Mouse (Mus musculus) embryonic facial prominence, embryonic 12.5 days (tissue): ENCODE results near the gene Sec14l1. TPM values are rescaled to one million over a fixed set of nuclear protein-coding genes. Genes with fewer than 3 reads are reported as not detected.

Experiments
- ATAC-seq: fragments of 200-750 bp; cut with Nextera tagmentation; 2 replicates; pipeline ENCODE4 v1.8.0; 2017; ENCODE audit not compliant: insufficient number of reproducible peaks, insufficient read depth, low FRiP score, low TSS enrichment
- H3K27ac ChIP-seq: fragments of 300-500 bp; sonication (generic); 2 replicates; pipeline ENCODE4 v1.5.1; 2016; ENCODE audit warnings: mild to moderate bottlenecking
- H3K27me3 ChIP-seq: fragments of 300-500 bp; sonication (generic); 2 replicates; pipeline ENCODE4 v1.6.1; 2016; ENCODE audit warnings: mild to moderate bottlenecking, moderate library complexity
- H3K36me3 ChIP-seq: fragments of 300-500 bp; sonication (generic); 2 replicates; pipeline ENCODE4 v1.6.1; 2016; ENCODE audit warnings: mild to moderate bottlenecking
- H3K4me1 ChIP-seq: fragments of 300-500 bp; sonication (generic); 2 replicates; pipeline ENCODE4 v1.6.1; 2016
- H3K4me2 ChIP-seq: fragments of 300-500 bp; sonication (generic); replicated peaks from 2 replicates; pipeline ENCODE4 v1.6.1; 2016; ENCODE audit warnings: mild to moderate bottlenecking, moderate library complexity
- H3K4me3 ChIP-seq: fragments of 300-500 bp; sonication (generic); 2 replicates; pipeline ENCODE4 v1.5.1; 2016; ENCODE audit warnings: mild to moderate bottlenecking
- H3K9ac ChIP-seq: fragments of 300-500 bp; sonication (generic); 2 replicates; pipeline ENCODE4 v1.6.1; 2016; ENCODE audit warnings: mild to moderate bottlenecking, moderate library complexity
- H3K9me3 ChIP-seq: fragments of 300-500 bp; sonication (generic); 2 replicates; pipeline ENCODE4 v1.6.1; 2016; ENCODE audit warnings: mild to moderate bottlenecking, moderate library complexity
- whole genome bisulfite sequencing: fragments of 180-500 bp; shearing (Covaris S2); methylation state at CpG from one replicate; pipeline ENCODE4 v1.1.7; 2016; 5-methylcytosine and 5-hydroxymethylcytosine counted together
- polyA plus RNA-seq: library from polyadenylated mRNA; unstranded; fragments of >200 nt; fragmentation: Nextera tagmentation; extraction: Ambion mirVana; gene quantifications from 2 replicates; pipeline ENCODE4 v1.2.1, GENCODE M21; 2016

Sec14l1 gene
- polyA plus RNA-seq, 1 experiment from 2014 or later: 55.6 TPM

GRCm38 (mm10) chr11:117148893-117149685 is 34.1 kb downstream of the Sec14l1 start:
- Histone ChIP-seq H3K4me3 (no peak overlapping the region), H3K36me3 (peaks cover 90% of the 10 kb centered on the region), H3K27me3 (no peaks in the 10 kb centered on the region; the same call in 1 of the 2 replicates), H3K9ac (no peak overlapping the region), H3K27ac (no peak overlapping the region), H3K4me1 (peaks cover 9% of the 10 kb centered on the region; the same call in 1 of the 2 replicates), H3K9me3 (no peaks in the 10 kb centered on the region), H3K4me2 (no peak overlapping the region)
- ATAC-seq: no peak
- WGBS: 84% methylated on average over 18 of the region's 18 CpGs

- no peak for ATAC-seq
- Histone ChIP-seq H3K4me1 (peaks cover 9% of the 10 kb centered on the region; the same call in 1 of the 2 replicates), H3K27me3 (peaks cover 5% of the 10 kb centered on the region), H3K36me3 (peaks cover 90% of the 10 kb centered on the region), H3K9ac (no peak overlapping the region), H3K4me2 (no peak overlapping the region), H3K27ac (no peak overlapping the region), H3K9me3 (no peaks in the 10 kb centered on the region), H3K4me3 (no peak overlapping the region)
- WGBS: 78% methylated on average over 9 of the region's 9 CpGs
Measured at GRCm38 (mm10) chr11:117150467-117150966, 35.5 kb downstream of the Sec14l1 start.

- H3K27me3 ChIP-seq: peaks cover 5% of the 10 kb centered on the region
- no peak overlapping the region for H3K4me3 ChIP-seq
- no peaks in the 10 kb centered on the region for H3K9me3 ChIP-seq
- peaks cover 14% of the 10 kb centered on the region; the same call in 1 of the 2 replicates for H3K4me1 ChIP-seq
- no peak overlapping the region for H3K27ac ChIP-seq
- no peak overlapping the region for H3K4me2 ChIP-seq
- WGBS: 97% methylated on average over 7 of the region's 7 CpGs
- ATAC-seq: no peak
- H3K9ac ChIP-seq: no peak overlapping the region
- peaks cover 90% of the 10 kb centered on the region for H3K36me3 ChIP-seq
Measured at GRCm38 (mm10) chr11:117151461-117151860, 36.5 kb downstream of the Sec14l1 start.

GRCm38 (mm10) chr11:117152541-117152940 is 37.6 kb downstream of the Sec14l1 start:
- no peak overlapping the region for H3K27ac ChIP-seq
- WGBS: 62% methylated on average over 6 of the region's 6 CpGs
- peaks cover 87% of the 10 kb centered on the region for H3K36me3 ChIP-seq
- H3K9ac ChIP-seq: no peak overlapping the region
- H3K9me3 ChIP-seq: no peaks in the 10 kb centered on the region
- H3K4me2 ChIP-seq: no peak overlapping the region
- H3K4me3 ChIP-seq: no peak overlapping the region
- ATAC-seq: no peak
- H3K4me1 ChIP-seq: peaks cover 19% of the 10 kb centered on the region; the same call in 1 of the 2 replicates
- H3K27me3 ChIP-seq: peaks cover 5% of the 10 kb centered on the region

GRCm38 (mm10) chr11:117153553-117153952 is 38.6 kb downstream of the Sec14l1 start:
- 81% methylated on average over 9 of the region's 9 CpGs for WGBS
- peaks cover 5% of the 10 kb centered on the region for H3K27me3 ChIP-seq
- no peak overlapping the region for H3K4me2 ChIP-seq
- H3K4me1 ChIP-seq: peaks cover 19% of the 10 kb centered on the region; the same call in 1 of the 2 replicates
- H3K9me3 ChIP-seq: no peaks in the 10 kb centered on the region
- no peak overlapping the region for H3K9ac ChIP-seq
- H3K4me3 ChIP-seq: no peak overlapping the region
- H3K27ac ChIP-seq: no peak overlapping the region
- H3K36me3 ChIP-seq: peaks cover 85% of the 10 kb centered on the region
- no peak for ATAC-seq

GRCm38 (mm10) chr11:117154088-117154815 is 39.3 kb downstream of the Sec14l1 start:
- Histone ChIP-seq H3K4me3 (no peak overlapping the region), H3K4me2 (no peak overlapping the region), H3K9ac (no peak overlapping the region), H3K9me3 (no peaks in the 10 kb centered on the region), H3K27ac (no peak overlapping the region), H3K4me1 (peaks cover 19% of the 10 kb centered on the region; the same call in 1 of the 2 replicates), H3K27me3 (peaks cover 5% of the 10 kb centered on the region), H3K36me3 (peaks cover 85% of the 10 kb centered on the region)
- ATAC-seq: no peak
- WGBS: 64% methylated on average over 7 of the region's 7 CpGs

GRCm38 (mm10) chr11:117156725-117157124 is 41.8 kb downstream of the Sec14l1 start:
- WGBS: 8% methylated on average over 13 of the region's 15 CpGs
- H3K4me2 ChIP-seq: no peak overlapping the region

GRCm38 (mm10) chr11:117158343-117158742 is 43.4 kb downstream of the Sec14l1 start:
- Histone ChIP-seq H3K4me2 (no peak overlapping the region), H3K36me3 (peaks cover 64% of the 10 kb centered on the region), H3K27ac (no peak overlapping the region), H3K27me3 (peaks cover 5% of the 10 kb centered on the region), H3K9me3 (no peaks in the 10 kb centered on the region), H3K4me1 (peaks cover 13% of the 10 kb centered on the region; the same call in 1 of the 2 replicates), H3K9ac (no peak overlapping the region), H3K4me3 (no peak overlapping the region)
- ATAC-seq: no peak
- 80% methylated on average over 11 of the region's 11 CpGs for WGBS

More at GRCm38 (mm10) chr11:117156725-117157124, 41.8 kb downstream of the Sec14l1 start:
- peaks cover 5% of the 10 kb centered on the region for H3K27me3 ChIP-seq
- H3K4me1 ChIP-seq: peaks cover 19% of the 10 kb centered on the region; the same call in 1 of the 2 replicates
- no peak overlapping the region for H3K27ac ChIP-seq
- H3K36me3 ChIP-seq: peaks cover 71% of the 10 kb centered on the region
- no peak for ATAC-seq
- no peaks in the 10 kb centered on the region for H3K9me3 ChIP-seq
- H3K4me3 ChIP-seq: no peak overlapping the region
- no peak overlapping the region for H3K9ac ChIP-seq

GRCm38 (mm10) chr11:117159257-117159945 is 44.4 kb downstream of the Sec14l1 start:
- Histone ChIP-seq H3K4me2 (no peak overlapping the region), H3K4me3 (no peak overlapping the region), H3K36me3 (peaks cover 53% of the 10 kb centered on the region), H3K27me3 (peaks cover 3% of the 10 kb centered on the region), H3K4me1 (peaks cover 10% of the 10 kb centered on the region; the same call in 1 of the 2 replicates), H3K9ac (no peak overlapping the region), H3K27ac (0 out of 2 replicates have a peak overlapping the region, but pooled peaks have one; percentile 0), H3K9me3 (no peaks in the 10 kb centered on the region)
- WGBS: 90% methylated on average over 13 of the region's 13 CpGs
- no peak for ATAC-seq

- Histone ChIP-seq H3K4me3 (no peak overlapping the region), H3K4me1 (peaks cover 10% of the 10 kb centered on the region; the same call in 1 of the 2 replicates), H3K27me3 (no peaks in the 10 kb centered on the region), H3K9me3 (no peaks in the 10 kb centered on the region), H3K27ac (no peak overlapping the region), H3K36me3 (peaks cover 48% of the 10 kb centered on the region), H3K9ac (no peak overlapping the region), H3K4me2 (no peak overlapping the region)
- WGBS: 88% methylated on average over 5 of the region's 5 CpGs
- no peak for ATAC-seq
Measured at GRCm38 (mm10) chr11:117159946-117160307, 45.0 kb downstream of the Sec14l1 start.

- WGBS: 92% methylated on average over 12 of the region's 12 CpGs
- Histone ChIP-seq H3K9me3 (no peaks in the 10 kb centered on the region), H3K4me2 (no peak overlapping the region), H3K27ac (no peak overlapping the region), H3K9ac (no peak overlapping the region), H3K36me3 (peaks cover 39% of the 10 kb centered on the region), H3K4me3 (no peak overlapping the region), H3K27me3 (no peaks in the 10 kb centered on the region), H3K4me1 (peaks cover 10% of the 10 kb centered on the region; the same call in 1 of the 2 replicates)
- ATAC-seq: no peak
Measured at GRCm38 (mm10) chr11:117160791-117161190, 45.8 kb downstream of the Sec14l1 start.
